Mouse (Mus musculus) megakaryocyte, embryonic 14.5 days (primary cell): ENCODE measurements at regions not wholly inside any gene's neighbourhood (a gene's known extent, or its start where the extent isn't known, plus 50 kb on each side); places are given as distances from the start of the nearest gene placed in this dataset.

Source experiments
- FLI1 ChIP-seq: IDR thresholded peaks from 2 replicates; pipeline ENCODE4 v1.6.1; 2012; ENCODE audit warnings: low read length, inconsistent platforms, mixed read lengths
- GATA1 ChIP-seq: IDR thresholded peaks from 3 replicates; pipeline ENCODE4 v1.6.1; 2012; ENCODE audit warnings: mixed read lengths, low read length, inconsistent platforms, borderline replicate concordance

- no peak for TF ChIP-seq FLI1
- no peak for TF ChIP-seq GATA1
Observed at GRCm38 (mm10) chr3:51155621-51156020, 68.6 kb upstream of the Noct start.
